Mouse (Mus musculus) cerebellum, adult 18-20 months (tissue): ENCODE results near the gene Gtpbp1.

ENCODE experiments used
- DNase-seq, 2 experiments: peaks; one replicate each; pipeline ENCODE4 v3.0.0; 2021

The Gtpbp1 gene

DNA sequence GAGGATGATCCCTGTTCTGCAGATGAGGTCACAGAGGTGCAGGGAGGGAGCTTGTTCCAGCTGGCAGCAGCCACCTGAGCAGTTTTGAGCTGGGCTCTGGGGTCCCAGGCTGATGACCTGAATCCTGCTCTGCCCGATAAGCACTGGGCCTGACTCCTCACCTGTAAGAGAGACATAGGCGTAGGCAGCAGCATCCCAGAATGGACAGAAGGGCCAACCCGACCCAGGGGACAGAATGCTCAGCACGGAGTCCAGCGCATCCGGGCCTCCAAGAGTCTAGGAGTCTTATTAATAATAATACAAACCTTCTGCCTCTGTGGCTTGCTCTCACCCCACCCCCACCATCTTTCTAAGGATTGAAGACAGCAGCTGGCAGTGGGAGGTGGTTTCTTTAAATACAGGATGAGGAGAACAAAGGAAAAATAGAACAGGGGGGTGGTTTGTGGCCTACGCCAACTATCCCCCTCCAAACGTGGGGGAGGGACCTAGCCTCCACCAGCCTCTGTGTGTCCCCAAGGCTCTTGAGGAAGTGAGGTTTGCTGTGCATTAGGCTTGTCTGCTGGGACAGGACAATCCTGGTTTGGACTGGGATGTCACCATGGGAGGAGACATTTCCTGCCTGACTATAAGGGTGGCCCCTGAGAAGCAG, 65.5 kb downstream of the Gtpbp1 start:
- DNase-seq, result no peak

DNA sequence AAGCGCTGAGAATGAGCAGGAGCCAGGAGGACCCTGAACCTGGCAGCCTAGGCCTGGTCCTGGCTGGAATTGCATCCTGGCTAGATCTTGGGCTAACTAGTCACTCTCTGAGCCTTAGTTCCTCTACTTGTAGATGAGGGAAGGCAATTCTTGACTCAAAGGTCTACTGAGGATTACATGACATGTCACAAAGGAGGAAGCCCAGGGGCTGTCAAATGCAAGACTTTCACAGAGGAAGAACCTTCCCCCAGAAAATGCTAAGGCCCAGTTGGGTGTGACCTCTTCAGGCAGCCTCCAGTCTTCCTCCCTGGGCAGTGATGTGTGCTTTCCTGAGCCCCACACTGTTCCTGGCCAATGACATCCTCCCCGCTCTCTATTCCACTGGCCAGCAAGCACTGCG, 66.5 kb downstream of the Gtpbp1 start:
- DNase-seq, result no peak

DNA sequence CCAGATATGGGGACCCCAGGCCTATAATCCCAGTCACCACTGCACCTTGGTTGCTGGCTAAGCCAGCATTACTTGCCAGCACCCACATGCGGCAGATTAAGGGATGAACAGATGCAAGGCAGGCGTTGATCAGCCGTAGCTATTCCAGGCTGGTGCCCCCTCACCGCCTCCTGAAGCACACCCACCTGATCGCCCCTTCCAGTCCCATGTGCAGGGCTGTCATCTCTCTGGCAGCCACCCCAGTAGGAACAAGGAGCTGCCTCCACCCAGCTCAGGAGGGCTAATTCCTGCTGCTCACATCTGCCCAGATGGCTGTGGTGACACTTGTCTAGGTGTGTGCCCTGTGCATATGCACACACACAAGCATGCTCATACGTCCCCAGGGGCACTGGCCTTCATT, 70.3 kb downstream of the Gtpbp1 start:
- DNase-seq, result no peak

DNA sequence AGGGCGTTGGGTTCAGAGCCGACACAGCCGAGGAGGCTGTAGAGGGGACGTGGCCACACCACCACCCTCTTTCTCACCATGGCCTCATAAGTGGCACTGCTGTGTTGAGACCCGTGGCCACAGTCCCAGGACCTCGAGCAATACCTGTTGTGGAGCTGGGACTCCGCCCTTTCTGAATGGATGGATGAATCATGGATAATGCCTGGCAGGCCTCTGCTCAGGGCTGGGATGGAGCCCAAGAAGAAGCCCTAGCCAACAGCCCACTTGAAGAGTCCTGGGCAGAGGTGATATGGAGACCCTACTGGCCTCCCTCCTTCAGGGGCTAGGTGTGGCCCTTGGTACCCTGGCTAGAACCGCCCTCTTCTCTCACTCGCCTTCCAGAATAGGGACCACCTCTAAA, 72.4 kb downstream of the Gtpbp1 start:
- peak in 1 of 2 experiments; percentile 42 for DNase-seq

DNA sequence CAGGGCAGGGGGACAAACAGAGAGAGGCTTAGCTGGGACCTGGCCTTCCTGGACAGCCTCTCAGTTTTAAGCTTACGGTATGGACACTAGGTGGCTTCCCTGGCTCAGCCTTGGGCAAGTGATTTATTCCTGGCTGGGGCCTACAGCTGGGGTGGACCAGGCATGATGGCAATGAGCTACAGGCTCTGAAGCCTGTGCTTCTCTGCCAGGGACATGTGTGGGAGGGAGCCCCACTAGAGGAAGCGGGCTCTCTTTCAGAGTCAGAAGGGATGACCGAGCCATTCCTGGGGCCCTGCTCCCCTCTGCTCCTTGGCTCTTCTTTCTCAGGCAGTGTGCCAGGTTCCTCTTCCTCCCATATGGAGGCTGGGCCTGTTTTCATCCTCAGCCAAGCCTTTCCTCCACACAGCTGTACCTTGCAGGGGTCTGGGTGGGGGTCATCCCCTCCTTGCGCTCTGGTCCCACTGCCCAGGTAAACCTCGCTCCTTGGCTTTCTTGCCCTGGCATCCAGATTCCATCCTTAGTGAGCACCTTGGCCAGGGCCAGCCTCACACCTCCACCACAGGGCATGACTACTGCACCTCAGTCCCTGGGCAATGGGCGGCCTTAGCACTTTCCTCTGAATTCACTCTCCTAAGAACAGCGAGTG, 73.1 kb downstream of the Gtpbp1 start:
- DNase-seq, result peak; percentile 83 to 89

DNA sequence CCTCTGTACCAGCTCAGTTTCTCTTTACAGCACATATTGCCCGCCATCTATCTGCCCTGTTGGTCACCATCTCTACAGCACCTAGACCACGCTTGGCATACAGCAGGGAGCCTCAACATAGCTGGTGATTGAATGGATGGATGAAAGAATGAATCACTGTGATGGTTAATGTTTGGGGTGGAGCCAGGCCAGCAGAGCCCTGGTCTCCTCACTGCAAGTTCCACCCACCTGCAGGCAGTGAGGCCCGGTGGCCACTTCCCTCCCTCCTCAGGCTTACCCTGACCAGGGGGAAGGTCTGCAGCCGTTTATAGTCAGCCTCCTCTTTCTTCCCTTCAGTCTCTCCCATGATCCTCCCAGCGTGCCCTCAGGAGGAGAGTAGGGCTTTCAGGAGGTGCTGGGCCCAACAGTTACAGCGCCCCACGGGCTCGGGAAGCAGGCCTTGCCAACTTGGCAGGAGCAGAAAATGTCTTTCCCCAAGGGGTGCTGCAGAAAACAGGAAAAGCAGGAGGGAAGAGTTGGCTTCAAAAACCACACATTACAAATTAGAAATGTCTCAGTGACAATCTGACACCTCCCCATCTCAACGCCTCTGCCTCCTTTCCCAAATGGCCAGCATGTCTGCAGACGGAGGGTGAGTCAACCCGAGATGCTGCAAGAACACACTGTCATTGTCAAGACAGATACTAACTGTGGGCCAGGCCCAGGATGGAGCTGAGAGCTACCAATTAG, 74.1 kb downstream of the Gtpbp1 start:
- peak; percentile 62 to 71 for DNase-seq

DNA sequence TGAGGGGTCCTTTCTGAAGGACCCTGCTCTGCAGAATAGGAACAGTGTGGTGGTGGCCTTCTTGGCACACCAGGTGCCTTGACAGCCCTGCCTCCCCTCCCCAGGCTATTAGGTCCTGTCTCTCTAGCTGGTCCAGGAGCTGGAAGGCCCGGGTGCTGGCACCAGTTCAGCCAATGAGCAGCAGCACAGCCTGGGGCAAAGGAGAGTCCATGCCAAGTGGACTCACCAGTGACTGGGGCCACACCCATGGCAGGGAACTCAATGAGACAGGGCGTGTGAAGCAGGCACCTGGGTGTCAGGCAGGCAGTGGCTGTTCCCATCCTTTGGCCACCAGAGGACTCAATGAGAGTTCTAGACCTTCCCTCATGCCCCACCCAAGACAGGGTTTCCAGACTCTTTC, 74.7 kb downstream of the Gtpbp1 start:
- DNase-seq, result peak; percentile 59 to 62

DNA sequence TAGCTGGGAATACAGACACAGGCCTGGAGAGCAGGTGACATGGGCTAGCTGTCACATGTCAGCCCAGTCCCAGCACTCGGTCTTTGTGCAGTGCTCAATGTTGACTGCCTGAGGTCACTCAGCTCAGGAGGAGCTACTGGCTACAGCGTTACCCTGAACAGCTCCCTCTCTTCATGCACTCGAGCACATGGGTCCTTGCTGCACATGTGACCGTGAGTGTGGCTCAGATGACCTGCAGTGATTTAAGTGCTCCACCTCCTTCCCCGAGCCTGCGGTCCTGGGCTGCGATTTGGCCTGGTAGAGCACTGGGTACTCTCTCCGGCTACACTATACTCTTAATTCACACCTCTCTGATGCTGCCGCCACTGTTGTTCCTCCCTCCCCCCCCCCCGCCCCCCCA, 75.5 kb downstream of the Gtpbp1 start:
- DNase-seq, result peak in 1 of 2 experiments; percentile 46

DNA sequence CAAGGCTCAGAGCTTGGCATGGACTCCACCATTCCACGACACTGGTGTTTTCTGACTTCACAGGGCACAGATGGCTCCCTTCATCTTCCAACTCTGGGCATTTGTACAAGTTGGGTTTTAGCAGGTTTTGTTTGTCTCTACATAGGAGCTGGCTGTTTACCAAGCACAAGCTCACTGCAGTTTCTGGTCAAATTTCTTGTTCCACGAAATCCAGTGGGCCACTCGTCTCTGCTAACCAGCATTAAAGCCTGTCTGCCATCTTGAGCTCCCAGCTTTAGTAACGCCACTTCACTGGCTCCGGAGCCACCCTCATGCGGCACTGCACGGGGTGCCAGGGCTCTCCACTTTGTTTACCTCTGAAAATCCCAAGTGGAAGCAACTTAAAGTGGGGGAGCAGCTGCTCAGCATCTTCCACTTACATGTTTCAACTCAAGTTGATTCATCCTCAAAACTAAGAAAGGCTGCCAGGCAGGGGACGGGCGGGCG, 76.0 kb downstream of the Gtpbp1 start:
- DNase-seq, result peak; percentile 61 to 66

DNA sequence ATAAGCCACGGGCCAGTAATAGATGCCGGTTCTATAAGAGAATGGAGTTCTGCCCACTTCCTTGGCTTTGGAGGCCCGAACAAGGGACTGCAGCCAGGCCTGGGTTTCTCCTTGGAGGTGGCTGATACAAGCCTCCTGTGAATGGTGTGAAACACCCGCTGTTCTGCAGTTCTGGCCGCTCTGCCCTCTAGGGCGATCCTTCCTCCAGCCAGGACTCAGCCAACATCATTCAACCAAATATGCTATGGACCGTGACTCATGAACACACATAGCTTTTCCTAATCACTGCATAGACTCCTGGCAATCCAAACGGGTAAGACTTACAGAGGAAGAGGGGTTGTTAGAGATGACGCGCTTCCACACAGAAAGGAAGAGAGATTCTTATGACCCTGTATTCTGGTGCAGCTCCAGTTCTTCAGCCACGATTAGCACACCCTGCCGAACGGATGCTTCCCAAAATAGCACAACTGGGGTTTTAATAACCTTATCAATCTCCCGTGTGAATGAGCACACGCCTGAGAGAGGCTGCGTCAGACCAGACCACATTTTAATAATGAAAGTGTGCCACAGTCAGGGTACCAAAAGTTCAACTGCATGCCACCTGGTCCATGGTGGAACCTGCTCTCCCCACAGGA, 76.8 kb downstream of the Gtpbp1 start:
- peak in 1 of 2 experiments; percentile 48 for DNase-seq

DNA sequence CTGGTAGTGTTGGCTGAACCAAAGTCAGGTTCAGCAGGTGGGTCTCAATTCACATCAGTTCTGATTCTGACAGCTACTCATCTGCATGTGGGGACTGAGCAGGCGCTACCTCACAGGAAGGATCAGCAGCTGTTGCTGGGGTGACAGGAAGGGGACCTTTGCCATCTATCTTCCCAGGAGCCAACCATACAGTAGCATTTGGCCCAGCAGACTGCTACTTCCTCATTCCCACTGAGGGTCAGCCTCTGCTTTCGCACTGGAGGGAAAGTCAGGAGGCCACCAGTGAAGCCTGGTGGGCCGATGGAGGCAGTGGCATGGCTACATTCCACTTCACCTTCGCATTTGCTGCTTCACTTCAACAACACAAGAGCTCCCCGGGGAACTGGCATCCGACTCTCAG, 77.7 kb downstream of the Gtpbp1 start:
- no peak for DNase-seq

DNA sequence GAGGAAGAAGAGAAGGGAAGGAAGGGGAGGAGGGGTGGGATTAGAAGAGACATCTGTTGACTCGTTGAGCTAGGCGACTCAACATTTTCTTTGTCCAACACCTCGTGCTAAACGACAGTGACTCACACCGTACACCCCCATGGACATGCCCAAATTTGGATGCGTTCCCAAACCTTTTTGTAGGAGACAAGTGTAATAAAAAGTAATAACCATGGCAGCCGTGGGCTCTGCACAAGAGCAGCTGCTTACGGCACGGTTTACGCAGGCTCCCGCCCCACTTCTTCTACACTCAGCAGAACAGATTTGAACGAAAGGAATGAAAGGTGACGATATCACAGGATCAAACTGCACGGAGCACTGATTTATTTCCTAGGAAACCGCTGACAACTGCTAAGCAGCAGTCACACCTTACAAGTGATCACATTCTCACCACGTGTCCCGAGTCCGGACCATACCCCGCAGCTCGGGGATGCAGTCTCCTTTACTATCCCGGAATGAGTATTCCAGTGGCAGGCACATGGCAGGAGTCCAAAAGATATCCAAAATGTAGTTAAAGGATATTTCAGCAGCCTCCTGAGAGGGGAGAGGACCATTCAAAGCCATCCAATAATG, 80.1 kb downstream of the Gtpbp1 start:
- no peak for DNase-seq
